Mouse (Mus musculus): ENCODE results near the gene Gm49378. TPM values are rescaled to one million over a fixed set of nuclear protein-coding genes. Genes with fewer than 3 reads are reported as not detected.

Gm49378 gene
- polyA plus RNA-seq (2014; fragmentation: Nextera tagmentation; extraction: Ambion mirVana) = 1.7 and 4.0 TPM in 2 replicates

DNA sequence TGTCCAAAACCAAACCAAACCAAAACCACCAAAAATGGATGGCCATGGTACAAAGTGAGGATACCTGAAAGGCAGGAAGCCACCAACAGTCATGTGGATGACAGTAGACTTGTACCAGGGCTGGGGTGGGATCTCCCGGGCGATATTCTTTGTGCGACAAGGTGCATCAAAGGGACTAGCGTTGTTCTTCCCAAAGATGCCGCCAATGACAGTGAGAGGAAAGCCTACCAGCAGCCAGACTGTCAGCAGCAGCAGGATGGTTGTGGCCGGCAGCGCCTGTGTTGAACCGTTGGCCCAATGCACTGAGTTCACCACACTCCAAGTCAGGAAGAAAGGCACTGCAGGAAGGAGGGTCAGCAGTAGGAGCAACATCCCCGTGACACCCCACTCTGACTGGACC is at the start of gene Gm49378:
Gene Gm49378 (minus strand): TSS at position 101 of the 400 bp plus-strand sequence.
- DNase-seq (ENCODE audit: low spot score) (no peak), ATAC-seq (ENCODE audit: low FRiP score) (no peak)
- H3K9ac ChIP-seq (ENCODE audit: low read depth, low read length) = no peak within 1 kb of the TSS
- H3K4me1 ChIP-seq (replicated peaks; ENCODE audit: control insufficient read depth, insufficient read depth, low read length) = peaks cover 3% of the 10 kb centered on the region
- H3K9me3 ChIP-seq (ENCODE audit: control insufficient read depth, low read length) = no peaks in the 10 kb centered on the region
- H3K27ac ChIP-seq (ENCODE audit: low read depth, low read length) = no peak within 1 kb of the TSS
- H3K36me3 ChIP-seq (ENCODE audit: control insufficient read depth, insufficient read depth, low read length) = peaks cover 5% of the 10 kb centered on the region
- no peaks in the 10 kb centered on the region for H3K27me3 ChIP-seq (ENCODE audit: control insufficient read depth, insufficient read depth, low read length)
- H3K4me2 ChIP-seq (replicated peaks; ENCODE audit: low read depth, low read length) = no peak within 1 kb of the TSS
- 97% methylated on average over 9 of the region's 9 CpGs for WGBS
- no peak within 1 kb of the TSS for H3K4me3 ChIP-seq (ENCODE audit: low read depth, low read length)

DNA sequence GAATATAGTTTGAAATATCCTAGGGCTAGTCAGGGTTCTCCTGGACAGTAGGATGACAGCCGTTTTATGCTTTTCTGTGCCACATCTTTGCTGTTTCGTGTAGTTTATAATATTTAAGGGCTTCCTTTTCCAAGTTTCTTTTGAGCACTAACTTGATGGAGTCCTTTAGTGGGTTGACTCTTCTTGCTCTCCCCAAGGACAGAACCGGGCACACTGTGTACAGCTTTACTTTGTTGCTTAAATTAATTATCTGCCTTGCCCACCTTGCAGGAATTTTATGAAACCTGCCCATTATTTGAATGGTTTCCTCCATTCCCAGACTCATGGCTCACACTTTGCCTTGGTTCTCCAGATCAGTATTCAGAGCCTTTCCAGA is 44.4 kb upstream of the Gm49378 start:
- Histone ChIP-seq H3K27me3 (ENCODE audit: control insufficient read depth, insufficient read depth, low read length) (no peaks in the 10 kb centered on the region), H3K9ac (ENCODE audit: low read depth, low read length) (peak overlapping the region; percentile 45)

DNA sequence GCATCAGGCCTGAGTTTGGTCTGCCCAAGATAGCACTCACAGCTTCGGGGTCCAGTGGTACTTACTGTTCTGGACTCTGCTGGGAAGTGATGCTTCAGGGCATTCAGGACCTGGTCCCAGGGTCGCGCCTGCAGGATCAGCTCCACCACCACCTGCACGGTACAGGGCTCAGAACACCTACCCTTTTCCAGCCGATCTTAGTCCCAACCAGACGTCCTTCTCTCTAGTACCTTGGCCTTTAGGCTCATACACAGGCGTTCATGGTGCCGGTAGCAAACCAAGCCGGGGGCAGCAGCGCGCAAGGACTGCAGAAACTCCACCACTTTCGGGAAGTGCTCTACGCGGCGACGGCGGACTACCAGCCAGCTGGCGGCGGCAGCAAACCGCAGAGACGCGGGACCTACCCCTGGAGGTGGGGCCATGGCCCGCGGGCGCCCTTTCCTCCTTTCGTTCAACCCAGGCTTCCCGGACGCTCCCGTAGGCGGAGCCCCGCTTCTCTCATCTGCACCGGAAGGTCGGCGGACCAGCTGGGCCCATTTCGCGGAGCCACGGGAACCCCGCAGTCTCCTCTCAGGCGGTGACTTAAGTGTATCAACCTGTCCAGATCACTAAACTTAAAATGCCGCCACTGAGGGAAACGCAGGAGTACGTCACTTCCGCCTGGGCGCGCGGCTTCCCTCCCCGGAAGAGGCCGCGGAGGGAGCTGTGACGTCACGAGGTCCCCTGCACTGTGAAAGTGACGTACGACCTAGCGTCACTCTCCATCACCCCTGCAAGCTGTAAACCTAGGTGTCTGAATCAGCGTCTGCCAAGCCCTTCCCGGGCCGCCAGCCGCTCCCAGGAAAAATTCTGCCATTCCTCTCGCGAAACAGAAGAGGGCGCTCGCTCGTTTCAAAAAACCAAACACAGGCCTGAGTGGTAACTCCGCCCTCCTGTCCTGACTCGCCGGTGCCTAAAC is 43.7 kb upstream of the Gm49378 start, which contains the start of gene Tinf2:
Gene Tinf2 (minus strand): TSS at position 661 of the 958 bp plus-strand sequence.
- no peaks in the 10 kb centered on the region for H3K9me3 ChIP-seq (ENCODE audit: control insufficient read depth, low read length)
- peak; percentile 99 for ATAC-seq (ENCODE audit: low FRiP score)
- H3K4me1 ChIP-seq (replicated peaks; ENCODE audit: control insufficient read depth, insufficient read depth, low read length) = no peaks in the 10 kb centered on the region
- H3K4me2 ChIP-seq (replicated peaks; ENCODE audit: low read depth, low read length) = peak within 1 kb of the TSS; percentile 74
- WGBS = under 1% methylated on average over 66 of the region's 66 CpGs
- peak within 1 kb of the TSS; percentile 71 for H3K9ac ChIP-seq (ENCODE audit: low read depth, low read length)
- peak; percentile 98 for DNase-seq (ENCODE audit: low spot score)
- peak within 1 kb of the TSS; percentile 74 for H3K4me3 ChIP-seq (ENCODE audit: low read depth, low read length)
- H3K27me3 ChIP-seq (ENCODE audit: control insufficient read depth, insufficient read depth, low read length) = no peaks in the 10 kb centered on the region
- peaks cover 3% of the 10 kb centered on the region; the same call in 1 of the 2 replicates for H3K36me3 ChIP-seq (ENCODE audit: control insufficient read depth, insufficient read depth, low read length)
- H3K27ac ChIP-seq (ENCODE audit: low read depth, low read length) = no peak within 1 kb of the TSS

More for the DNA sequence above, 44.4 kb upstream of the Gm49378 start:
- ATAC-seq (ENCODE audit: low FRiP score) = peak; percentile 70
- Histone ChIP-seq H3K4me1 (replicated peaks; ENCODE audit: control insufficient read depth, insufficient read depth, low read length) (no peaks in the 10 kb centered on the region), H3K27ac (ENCODE audit: low read depth, low read length) (no peak overlapping the region), H3K9me3 (ENCODE audit: control insufficient read depth, low read length) (no peaks in the 10 kb centered on the region), H3K4me3 (ENCODE audit: low read depth, low read length) (peak overlapping the region; percentile 74), H3K4me2 (replicated peaks; ENCODE audit: low read depth, low read length) (peak overlapping the region; percentile 40), H3K36me3 (ENCODE audit: control insufficient read depth, insufficient read depth, low read length) (peaks cover under 1% of the 10 kb centered on the region; the same call in 1 of the 2 replicates)
- no peak for DNase-seq (ENCODE audit: low spot score)
- WGBS = 12% methylated on average over 3 of the region's 3 CpGs

DNA sequence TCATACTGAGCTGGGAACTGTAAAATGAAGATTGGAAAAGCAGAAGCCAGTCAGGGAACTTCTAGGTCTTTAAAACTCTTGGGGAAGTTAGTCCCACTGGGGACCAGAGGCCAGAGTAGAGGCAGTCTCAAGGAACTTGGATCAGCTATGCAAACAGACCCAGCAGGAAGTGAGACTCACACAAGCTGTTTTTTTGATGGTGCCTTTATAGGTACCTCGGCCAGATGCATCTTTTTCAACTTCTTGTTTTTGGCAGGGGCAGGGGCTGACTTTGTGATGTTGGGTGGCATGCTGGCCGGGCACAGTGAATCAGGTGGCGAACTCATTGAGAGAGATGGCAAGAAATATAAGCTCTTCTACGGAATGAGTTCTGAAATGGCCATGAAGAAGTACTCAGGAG is 39.9 kb upstream of the Gm49378 start:
- H3K4me2 ChIP-seq (replicated peaks; ENCODE audit: low read depth, low read length) = no peak overlapping the region
- DNase-seq (ENCODE audit: low spot score) = no peak
- no peaks in the 10 kb centered on the region for H3K4me1 ChIP-seq (replicated peaks; ENCODE audit: control insufficient read depth, insufficient read depth, low read length)
- no peak overlapping the region for H3K9ac ChIP-seq (ENCODE audit: low read depth, low read length)
- H3K4me3 ChIP-seq (ENCODE audit: low read depth, low read length) = no peak overlapping the region
- H3K36me3 ChIP-seq (ENCODE audit: control insufficient read depth, insufficient read depth, low read length) = peaks cover 3% of the 10 kb centered on the region; the same call in 1 of the 2 replicates
- H3K27me3 ChIP-seq (ENCODE audit: control insufficient read depth, insufficient read depth, low read length) = no peaks in the 10 kb centered on the region
- no peak for ATAC-seq (ENCODE audit: low FRiP score)
- H3K9me3 ChIP-seq (ENCODE audit: control insufficient read depth, low read length) = no peaks in the 10 kb centered on the region
- no peak overlapping the region for H3K27ac ChIP-seq (ENCODE audit: low read depth, low read length)
- WGBS = 85% methylated on average over 4 of the region's 4 CpGs

DNA sequence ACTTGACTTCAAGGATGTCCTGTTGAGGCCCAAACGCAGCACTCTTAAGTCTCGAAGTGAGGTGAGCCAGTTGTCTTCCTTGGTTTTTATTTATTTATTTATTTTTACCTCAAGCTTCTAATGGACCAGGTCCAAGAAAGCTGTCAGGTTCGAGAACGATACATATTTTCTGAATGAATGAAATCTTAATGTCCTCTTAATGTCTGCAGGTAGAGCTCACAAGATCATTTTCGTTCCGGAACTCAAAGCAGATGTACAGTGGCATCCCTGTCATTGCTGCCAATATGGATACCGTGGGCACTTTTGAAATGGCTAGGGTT is 35.0 kb upstream of the Gm49378 start:
- H3K4me2 ChIP-seq (replicated peaks; ENCODE audit: low read depth, low read length) = peak overlapping the region; percentile 90
- H3K4me3 ChIP-seq (ENCODE audit: low read depth, low read length) = peak overlapping the region; percentile 75
- H3K9ac ChIP-seq (ENCODE audit: low read depth, low read length) = peak overlapping the region; percentile 71
- H3K9me3 ChIP-seq (ENCODE audit: control insufficient read depth, low read length) = no peaks in the 10 kb centered on the region
- H3K36me3 ChIP-seq (ENCODE audit: control insufficient read depth, insufficient read depth, low read length) = peaks cover 3% of the 10 kb centered on the region; the same call in 1 of the 2 replicates
- H3K27me3 ChIP-seq (ENCODE audit: control insufficient read depth, insufficient read depth, low read length) = no peaks in the 10 kb centered on the region
- peaks cover 6% of the 10 kb centered on the region; the same call in 1 of the 2 replicates for H3K4me1 ChIP-seq (replicated peaks; ENCODE audit: control insufficient read depth, insufficient read depth, low read length)
- no peak overlapping the region for H3K27ac ChIP-seq (ENCODE audit: low read depth, low read length)
- 82% methylated on average over 7 of the region's 7 CpGs for WGBS
- DNase-seq (ENCODE audit: low spot score) (no peak), ATAC-seq (ENCODE audit: low FRiP score) (no peak)

DNA sequence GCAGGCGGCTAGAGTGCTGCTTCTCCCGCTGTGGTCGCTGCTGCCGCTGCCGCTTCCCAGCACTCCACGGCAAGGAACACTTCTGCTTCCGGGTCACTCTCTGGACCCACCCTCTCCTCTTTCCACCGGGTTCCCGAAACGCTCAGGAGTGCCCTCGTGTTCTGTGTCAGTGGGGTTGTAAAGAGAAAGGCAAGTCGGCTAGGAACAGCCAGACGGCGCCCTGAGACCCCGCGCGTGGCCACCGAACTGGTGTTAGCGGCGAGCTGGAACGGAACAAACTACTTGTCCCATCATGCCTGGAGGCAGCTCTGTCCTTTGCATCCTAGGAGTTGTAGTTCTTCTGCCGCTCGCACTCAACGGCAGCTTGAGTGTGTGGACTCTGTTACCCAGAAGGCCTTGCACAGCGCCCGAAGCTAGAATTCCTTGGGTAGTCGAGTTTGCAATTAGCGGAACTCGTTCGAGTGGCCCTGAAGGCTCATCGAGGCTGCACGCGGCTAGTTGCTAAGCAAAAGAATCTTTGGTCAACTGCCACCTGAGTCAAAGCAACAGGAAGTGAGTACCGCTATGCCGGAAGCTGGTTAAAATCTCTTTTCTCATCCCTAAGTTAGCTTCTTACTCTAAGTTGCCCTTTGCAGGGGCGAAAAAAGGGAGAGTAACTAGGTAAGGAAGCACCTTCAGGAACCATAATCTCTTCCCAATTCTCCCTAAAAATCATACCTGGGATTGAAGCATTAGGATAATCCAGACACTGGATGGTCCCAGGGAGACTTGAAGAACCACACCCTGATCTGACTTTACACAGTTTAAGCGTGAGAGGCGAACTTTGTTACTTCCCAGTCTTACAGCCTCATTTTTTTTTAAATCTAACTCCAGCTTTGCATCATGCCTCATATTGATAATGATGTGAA is 34.4 kb upstream of the Gm49378 start, which contains the start of the genes Gmpr2 and Nedd8:
Gene Gmpr2 (plus strand): TSS at position 109 of the 908 bp plus-strand sequence.
Gene Nedd8 (minus strand): TSS at position 292 of the 908 bp plus-strand sequence.
- peak within 1 kb of the TSS; percentile 75 for H3K4me3 ChIP-seq (ENCODE audit: low read depth, low read length)
- under 1% methylated on average over 38 of the region's 38 CpGs for WGBS
- H3K9me3 ChIP-seq (ENCODE audit: control insufficient read depth, low read length) = no peaks in the 10 kb centered on the region
- ATAC-seq (ENCODE audit: low FRiP score) = peak; percentile 98
- peak; percentile 87 for DNase-seq (ENCODE audit: low spot score)
- H3K9ac ChIP-seq (ENCODE audit: low read depth, low read length) = peak within 1 kb of the TSS; percentile 71
- H3K4me2 ChIP-seq (replicated peaks; ENCODE audit: low read depth, low read length) = peak within 1 kb of the TSS; percentile 90
- H3K4me1 ChIP-seq (replicated peaks; ENCODE audit: control insufficient read depth, insufficient read depth, low read length) = peaks cover 6% of the 10 kb centered on the region; the same call in 1 of the 2 replicates
- peak within 1 kb of the TSS; percentile 82 for H3K27ac ChIP-seq (ENCODE audit: low read depth, low read length)
- peaks cover 3% of the 10 kb centered on the region; the same call in 1 of the 2 replicates for H3K36me3 ChIP-seq (ENCODE audit: control insufficient read depth, insufficient read depth, low read length)
- no peaks in the 10 kb centered on the region for H3K27me3 ChIP-seq (ENCODE audit: control insufficient read depth, insufficient read depth, low read length)

DNA sequence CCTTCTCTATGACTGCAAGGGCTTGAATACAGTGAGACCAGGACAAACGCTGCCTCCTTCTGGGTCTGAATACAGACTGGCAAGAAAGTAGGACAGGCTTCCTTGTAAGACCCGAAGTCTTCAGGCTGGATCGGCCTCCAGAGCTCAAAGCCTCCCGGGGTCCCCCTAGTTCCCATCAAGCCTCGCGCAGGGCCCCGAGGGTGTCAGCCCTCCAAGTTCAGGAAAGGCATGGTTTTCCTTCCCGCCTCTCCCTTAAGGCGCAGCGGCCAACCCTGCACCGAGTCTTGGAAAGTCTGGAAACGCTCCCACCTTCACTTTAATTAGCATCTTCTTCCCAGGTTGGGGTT is 33.8 kb upstream of the Gm49378 start:
- H3K9me3 ChIP-seq (ENCODE audit: control insufficient read depth, low read length) = no peaks in the 10 kb centered on the region
- H3K4me1 ChIP-seq (replicated peaks; ENCODE audit: control insufficient read depth, insufficient read depth, low read length) = peaks cover 6% of the 10 kb centered on the region; the same call in 1 of the 2 replicates
- peak overlapping the region; percentile 75 for H3K4me3 ChIP-seq (ENCODE audit: low read depth, low read length)
- H3K4me2 ChIP-seq (replicated peaks; ENCODE audit: low read depth, low read length) = peak overlapping the region; percentile 90
- peak; percentile 74 for ATAC-seq (ENCODE audit: low FRiP score)
- H3K9ac ChIP-seq (ENCODE audit: low read depth, low read length) = peak overlapping the region; percentile 71
- WGBS = under 1% methylated on average over 12 of the region's 12 CpGs
- H3K36me3 ChIP-seq (ENCODE audit: control insufficient read depth, insufficient read depth, low read length) = no peaks in the 10 kb centered on the region
- H3K27ac ChIP-seq (ENCODE audit: low read depth, low read length) = peak overlapping the region; percentile 82
- DNase-seq (ENCODE audit: low spot score) = no peak
- H3K27me3 ChIP-seq (ENCODE audit: control insufficient read depth, insufficient read depth, low read length) = no peaks in the 10 kb centered on the region

DNA sequence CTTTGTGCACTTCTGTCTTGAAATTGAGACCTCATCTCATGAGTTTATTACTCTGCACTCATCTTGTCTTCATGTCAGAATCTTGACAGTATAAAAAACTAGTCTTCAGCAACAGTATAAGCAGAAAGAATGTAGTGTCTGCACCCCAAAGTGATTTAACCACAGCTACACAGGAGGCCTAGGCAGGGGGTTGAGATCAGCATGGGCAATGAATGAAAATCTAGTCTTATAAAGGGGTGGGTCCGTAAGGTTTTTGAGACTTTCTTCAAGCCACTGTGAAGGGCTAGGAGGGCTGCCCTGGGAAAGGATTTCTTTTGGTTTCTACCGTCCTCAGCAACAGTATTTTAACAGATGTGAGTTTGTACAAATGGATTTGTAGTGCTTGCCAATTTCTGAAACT is 22.9 kb upstream of the Gm49378 start:
- H3K4me2 ChIP-seq (replicated peaks; ENCODE audit: low read depth, low read length) = no peak overlapping the region

More for the DNA sequence above, 22.9 kb upstream of the Gm49378 start:
- Histone ChIP-seq H3K9ac (ENCODE audit: low read depth, low read length) (no peak overlapping the region), H3K9me3 (ENCODE audit: control insufficient read depth, low read length) (no peaks in the 10 kb centered on the region), H3K27ac (ENCODE audit: low read depth, low read length) (0 out of 2 replicates have a peak overlapping the region, but pooled peaks have one; percentile 6), H3K36me3 (ENCODE audit: control insufficient read depth, insufficient read depth, low read length) (no peaks in the 10 kb centered on the region; the same call in 1 of the 2 replicates), H3K4me3 (ENCODE audit: low read depth, low read length) (peak overlapping the region; percentile 37; the same call in 1 of the 2 replicates), H3K27me3 (ENCODE audit: control insufficient read depth, insufficient read depth, low read length) (no peaks in the 10 kb centered on the region), H3K4me1 (replicated peaks; ENCODE audit: control insufficient read depth, insufficient read depth, low read length) (no peaks in the 10 kb centered on the region)
- DNase-seq (ENCODE audit: low spot score) = no peak
- WGBS = 50% methylated on average over 2 of the region's 2 CpGs
- ATAC-seq (ENCODE audit: low FRiP score) = peak; percentile 36

All from hindbrain, embryonic 11.5 days (tissue).